Mouse (Mus musculus) retina, postnatal 1 day (tissue): ENCODE results near the gene Depdc1b.

Experiments
- DNase-seq: peaks from one replicate; pipeline ENCODE4 v3.0.0-alpha.2; 2012

The Depdc1b gene

DNA sequence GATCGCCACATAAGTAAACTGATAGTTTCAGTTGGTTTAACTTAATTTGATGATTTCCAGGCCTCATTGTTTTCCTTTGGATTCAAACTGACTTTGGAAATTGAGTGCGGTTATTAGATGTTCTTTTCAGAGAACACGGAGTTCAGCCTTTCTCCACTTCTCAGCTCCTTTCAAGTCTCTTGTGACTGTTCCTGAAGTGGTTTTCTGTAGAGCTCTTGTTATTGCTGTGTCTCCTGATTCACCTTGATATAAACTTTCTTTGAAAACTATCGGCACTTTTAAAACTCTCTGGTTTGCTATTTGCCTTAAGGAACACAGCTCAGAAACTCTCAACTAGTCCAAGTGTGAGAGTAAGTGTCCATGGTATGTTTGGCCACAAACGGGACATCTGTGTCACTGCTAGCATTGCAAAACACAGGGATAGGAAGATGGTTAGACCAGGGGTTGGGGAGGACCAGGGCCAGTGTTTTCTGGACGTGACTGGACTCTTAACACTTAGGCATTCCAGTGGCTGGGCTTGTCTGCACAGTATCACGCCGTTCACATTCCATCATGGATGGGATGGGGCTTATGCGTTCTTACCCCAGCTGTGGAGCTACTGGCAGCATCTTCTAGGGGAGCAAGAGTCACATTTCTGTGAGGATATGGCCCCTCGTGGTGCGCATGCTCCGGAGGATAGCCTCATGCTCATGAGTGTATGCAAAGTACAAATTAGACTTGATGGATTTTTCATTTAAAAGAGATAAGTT, 38.8 kb downstream of the Depdc1b start:
- no peak for DNase-seq

DNA sequence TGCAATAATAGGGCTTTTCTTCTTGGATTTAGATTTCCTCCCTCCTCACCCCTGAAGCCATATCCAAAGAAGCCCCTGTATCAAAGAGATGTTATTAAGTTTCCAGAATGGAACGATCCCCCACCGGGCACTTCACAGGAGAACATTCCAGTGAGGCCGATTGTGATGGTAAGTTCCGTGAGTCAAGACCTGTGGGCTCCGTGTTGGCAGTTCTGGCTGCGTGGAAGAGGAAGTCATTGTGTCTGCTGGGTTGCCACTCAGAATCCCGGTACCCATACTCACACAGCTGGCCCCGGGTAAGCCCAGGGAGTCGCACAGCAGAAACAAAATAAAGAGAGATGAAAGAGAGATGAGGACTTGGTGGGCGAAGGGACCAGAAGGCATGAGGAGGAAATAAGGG, 41.2 kb downstream of the Depdc1b start:
- no peak for DNase-seq

GRCm38 (mm10) chr13:108358228-108358627, 42.1 kb downstream of the Depdc1b start:
- peak; percentile 22 for DNase-seq

DNA sequence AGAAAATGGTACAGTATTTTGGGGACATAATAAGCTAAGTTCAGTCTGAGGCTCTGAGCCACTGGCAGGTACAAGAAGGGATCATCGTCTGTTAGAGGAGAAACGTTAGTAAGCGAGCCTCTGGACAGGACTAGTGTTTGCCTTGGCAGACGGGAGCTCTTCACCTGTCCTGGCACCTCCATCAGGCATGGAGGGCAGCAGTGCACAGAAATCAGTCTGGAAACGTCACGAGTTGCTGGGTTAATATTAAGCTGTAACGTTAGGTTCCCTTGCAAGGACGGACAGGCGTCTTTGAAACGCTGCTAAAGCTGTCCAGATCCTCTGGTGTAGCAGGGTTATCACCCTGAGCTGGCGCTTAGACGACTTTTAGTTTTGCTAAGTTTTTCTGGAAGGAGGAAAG, 51.4 kb downstream of the Depdc1b start:
- no peak for DNase-seq

DNA sequence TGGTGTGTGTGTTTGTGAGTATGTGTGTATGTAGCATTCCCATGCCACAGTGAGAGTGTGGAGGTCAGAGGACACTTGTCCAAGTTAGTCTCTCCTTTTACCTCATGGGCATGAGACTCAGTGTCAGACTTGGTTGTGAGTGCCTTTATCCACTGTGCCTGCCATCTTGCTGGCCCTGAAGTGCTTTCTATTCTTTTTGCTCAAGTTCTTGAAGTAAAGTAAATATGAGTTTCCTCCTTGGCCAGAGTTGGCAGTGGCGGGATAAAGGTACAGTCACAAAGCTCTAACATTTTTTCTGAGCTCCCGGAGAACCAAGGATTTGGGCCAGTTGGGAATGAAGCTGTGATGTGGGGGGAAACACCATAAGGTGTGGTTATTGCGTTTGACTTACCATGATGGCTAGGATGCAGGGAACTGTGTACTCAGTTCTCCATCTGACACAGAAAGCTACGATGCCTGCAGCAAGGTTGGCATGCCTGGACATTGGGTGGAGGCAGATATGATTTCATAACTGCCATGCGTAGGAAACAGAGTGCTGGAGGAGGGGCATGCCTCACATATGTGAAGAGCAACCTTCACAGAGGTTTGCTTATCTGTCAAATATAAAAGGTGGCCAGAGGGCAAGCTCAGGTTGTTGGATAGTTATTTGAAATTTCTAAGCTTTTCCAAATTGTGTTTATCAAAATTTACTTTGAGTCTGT, 54.3 kb downstream of the Depdc1b start:
- no peak for DNase-seq

DNA sequence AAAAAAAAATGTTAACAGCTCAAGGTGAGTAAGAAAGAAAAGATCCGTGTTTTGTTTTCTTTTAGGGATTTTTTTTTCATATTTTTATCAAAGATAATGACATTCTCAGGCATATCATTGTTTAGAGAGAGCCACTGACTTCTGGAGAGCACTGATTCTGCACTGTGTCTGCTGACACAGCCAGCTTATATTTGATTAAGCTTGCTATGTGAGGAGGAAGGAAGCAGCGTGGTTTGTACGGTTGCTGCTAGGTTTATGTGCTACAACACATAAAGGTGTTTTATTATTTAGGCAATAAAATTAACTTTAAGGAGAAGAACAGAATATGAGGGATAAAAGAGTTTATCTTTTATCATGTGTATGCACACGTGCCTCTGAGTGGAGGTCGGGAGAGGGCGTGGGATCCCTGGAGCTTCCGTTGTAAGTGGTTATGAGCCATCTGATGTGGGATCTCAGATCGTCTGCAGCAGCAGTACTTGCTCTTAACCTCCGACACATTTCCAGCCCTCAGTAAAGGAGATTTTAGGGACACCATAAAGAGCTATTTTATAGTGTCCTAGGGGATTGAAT, 55.3 kb downstream of the Depdc1b start:
- DNase-seq = no peak

- no peak for DNase-seq
Observed at GRCm38 (mm10) chr13:108373231-108373630, 57.1 kb downstream of the Depdc1b start.

DNA sequence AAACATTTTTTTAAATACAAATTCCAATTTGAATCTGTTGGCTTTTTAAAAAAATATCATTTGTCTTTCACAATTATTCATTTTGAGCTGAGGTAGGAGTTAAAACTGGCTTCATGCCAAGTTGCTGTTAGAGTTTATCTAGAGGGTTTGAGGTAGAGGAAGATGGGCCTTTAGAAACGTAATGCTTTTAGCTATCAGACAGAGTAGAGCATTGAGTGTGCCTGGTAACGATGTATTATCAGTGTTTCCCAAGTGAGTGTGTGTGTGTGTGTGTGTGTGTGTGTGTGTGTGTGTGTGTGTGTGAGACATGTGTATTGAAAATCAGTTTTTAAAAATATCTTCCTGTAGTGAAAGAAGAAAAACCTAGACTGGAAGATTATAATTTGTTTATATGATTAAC, 60.5 kb downstream of the Depdc1b start:
- no peak for DNase-seq

DNA sequence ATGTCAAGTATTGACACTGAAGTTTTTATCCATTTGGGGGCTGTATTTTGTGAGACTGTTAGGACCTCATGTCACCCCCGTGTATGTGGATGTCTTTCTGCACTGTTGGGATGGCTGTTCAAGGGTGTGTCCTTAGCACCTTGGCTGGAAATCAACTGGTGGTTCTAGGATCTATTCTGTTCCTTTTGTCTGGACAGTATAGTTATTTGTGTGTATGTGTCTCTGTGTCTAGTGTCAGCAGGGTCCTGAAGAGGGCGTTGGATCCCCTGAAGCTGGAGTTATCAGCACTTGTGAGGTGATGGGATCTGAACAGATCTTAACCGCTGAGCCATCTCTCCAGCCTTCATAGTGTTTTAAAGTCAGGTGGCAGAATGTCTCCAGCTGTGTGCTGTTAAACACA, 65.0 kb downstream of the Depdc1b start:
- DNase-seq = no peak

- DNase-seq = no peak
Observed at GRCm38 (mm10) chr13:108383051-108383450, 66.9 kb downstream of the Depdc1b start.

DNA sequence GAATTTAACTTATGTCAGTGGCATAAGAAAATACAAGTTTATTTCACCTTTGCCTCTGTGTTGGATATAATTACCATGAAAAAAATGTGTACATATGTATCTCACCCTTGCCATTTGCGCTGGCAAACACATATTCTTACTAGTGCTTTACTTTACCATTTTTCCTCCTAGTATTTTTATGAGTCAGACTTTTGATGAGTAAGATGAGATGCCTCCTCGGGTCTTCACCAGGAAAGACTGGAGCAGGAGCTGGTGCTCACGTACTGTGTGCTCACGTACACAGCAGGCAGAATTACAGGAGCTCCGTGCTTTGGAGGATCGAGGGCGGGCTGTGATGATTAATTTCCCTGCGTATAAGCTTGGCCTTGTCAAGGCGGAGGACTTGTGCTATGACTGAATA, 69.9 kb downstream of the Depdc1b start:
- no peak for DNase-seq

DNA sequence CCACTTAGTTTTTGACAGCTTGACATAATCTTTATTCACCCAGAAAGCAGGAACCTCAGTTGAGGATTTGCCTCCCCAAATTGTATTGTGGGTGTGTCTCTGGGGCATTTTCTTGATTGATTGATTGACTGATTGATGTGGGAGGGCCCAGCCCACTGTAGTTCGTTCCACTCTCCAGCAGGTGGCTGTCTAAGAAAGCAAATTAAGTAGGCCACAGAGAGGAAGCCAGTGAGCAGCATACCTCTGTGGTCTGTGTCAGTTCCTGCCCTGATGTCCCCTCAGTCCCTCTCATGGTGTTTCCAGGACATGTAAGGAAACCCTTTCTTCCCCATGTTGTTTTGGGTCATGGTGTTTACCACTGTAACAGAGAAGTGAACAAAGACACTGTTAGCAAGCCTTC, 74.4 kb downstream of the Depdc1b start:
- DNase-seq = peak; percentile 55

GRCm38 (mm10) chr13:108403197-108403596, 87.1 kb downstream of the Depdc1b start:
- DNase-seq = no peak

GRCm38 (mm10) chr13:108404372-108404771, 88.2 kb downstream of the Depdc1b start:
- DNase-seq = no peak

DNA sequence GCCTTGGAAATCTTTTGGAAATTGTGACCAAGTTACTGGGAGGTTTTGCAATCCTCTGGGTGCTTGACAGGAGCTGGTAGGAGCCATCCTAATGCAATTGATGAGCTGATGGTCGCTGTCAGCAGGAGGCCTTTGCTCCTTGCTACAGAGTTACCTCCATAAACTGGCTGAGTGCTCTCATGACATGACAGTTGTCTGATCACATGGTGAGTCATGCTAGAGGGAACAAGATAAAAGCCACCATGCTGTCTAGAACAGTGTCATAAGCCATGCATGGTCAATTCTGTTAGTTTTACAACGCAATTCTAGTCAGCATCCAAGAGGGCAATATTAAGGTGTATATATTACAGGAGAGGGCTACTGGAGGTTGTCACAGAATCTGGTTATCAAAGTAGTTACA, 99.3 kb downstream of the Depdc1b start:
- peak; percentile 33 for DNase-seq

DNA sequence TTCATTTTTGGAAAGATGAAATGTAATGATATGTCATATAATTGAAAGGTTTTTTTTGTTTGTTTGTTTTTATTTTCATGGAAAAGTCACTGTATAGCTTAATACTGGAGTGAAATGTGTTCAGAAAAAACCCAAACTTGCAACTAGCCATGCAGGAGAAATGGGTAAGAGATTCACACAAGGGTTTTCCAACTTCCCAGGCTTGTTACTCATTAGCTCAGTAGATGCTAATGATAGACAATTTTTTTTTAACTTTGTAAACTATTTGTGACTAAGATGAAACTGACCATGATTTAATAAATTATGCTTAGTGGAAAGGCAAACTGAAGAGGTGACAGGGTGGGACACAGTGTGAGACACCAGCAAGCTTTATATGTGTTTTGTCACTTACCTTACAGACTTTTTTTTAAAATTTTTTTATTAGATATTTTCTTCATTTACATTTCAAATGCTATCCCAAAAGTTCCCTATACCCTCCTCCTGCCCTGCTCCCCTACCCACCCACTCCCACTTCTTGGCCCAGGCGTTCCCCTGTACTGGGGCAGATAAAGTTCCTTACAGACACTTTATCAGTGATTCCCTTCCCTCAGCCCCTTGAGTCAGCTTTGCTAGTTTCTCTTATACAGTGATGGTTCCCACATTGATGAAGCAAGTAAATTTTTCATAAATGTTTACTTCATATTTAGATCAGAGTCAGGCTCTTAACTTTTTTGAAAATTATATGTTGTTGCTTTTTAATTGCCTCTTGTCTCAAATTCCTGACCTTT, 102.8 kb downstream of the Depdc1b start:
- no peak for DNase-seq

DNA sequence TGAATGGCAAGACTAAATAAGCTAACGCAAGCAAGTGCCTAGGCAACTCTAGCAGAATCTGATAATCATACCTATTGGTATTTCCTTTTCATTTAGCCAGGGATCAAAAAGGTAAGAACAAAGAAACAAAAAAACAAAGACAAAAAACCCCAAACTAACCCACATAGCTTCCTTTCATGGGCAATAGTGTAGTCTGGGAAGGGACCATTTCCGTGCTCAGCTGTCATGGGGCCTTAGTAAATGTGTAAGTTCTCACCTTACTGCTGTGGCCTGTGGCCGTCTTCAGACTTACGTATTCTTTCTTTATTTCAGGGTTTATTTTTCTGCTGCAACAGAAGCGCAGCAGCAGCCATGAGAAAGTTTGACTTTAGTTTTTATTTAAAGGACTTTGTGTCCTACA, 110.2 kb downstream of the Depdc1b start:
- no peak for DNase-seq

- no peak for DNase-seq
Observed at GRCm38 (mm10) chr13:108428809-108429208, 112.7 kb downstream of the Depdc1b start.

GRCm38 (mm10) chr13:108429623-108430022, 113.5 kb downstream of the Depdc1b start:
- no peak for DNase-seq

DNA sequence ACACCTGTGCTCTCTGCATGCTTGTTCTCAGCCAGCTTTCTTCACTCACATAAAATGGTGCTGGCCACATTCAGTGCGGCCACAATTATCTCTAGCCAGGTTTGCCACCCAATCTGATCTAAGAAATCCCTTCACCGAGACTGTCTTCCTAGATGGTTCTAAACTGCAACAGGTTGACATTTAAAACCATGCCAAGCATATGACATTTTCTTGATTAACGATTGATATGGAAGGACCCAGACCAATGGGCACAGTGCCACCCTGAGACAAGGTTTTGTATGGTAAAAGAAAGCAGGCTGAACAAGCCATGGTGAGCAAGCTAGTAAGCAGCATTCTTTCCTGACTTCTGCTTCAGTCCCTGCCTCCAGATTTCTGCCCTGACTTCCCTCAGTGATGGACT, 115.6 kb downstream of the Depdc1b start:
- DNase-seq = no peak

- no peak for DNase-seq
Observed at GRCm38 (mm10) chr13:108435687-108436086, 119.6 kb downstream of the Depdc1b start.

DNA sequence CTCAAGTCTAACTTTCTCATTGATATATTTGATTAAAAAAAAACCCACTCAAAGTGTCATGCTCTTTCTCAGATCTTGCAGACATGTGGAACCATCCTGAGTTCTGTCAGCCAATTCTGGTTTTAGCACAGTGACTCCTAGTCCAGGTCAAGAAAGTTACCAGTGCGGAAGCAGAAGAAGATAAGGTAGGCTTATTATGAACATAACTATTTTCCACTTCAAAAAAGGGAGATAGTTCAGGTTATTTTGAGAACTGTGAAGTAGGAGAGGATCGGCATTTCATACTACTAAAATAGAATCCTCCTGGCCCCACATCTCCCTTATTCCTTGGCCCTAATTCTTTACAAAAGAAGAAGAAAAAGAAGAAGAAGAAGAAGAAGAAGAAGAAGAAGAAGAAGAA, 121.3 kb downstream of the Depdc1b start:
- DNase-seq = no peak

DNA sequence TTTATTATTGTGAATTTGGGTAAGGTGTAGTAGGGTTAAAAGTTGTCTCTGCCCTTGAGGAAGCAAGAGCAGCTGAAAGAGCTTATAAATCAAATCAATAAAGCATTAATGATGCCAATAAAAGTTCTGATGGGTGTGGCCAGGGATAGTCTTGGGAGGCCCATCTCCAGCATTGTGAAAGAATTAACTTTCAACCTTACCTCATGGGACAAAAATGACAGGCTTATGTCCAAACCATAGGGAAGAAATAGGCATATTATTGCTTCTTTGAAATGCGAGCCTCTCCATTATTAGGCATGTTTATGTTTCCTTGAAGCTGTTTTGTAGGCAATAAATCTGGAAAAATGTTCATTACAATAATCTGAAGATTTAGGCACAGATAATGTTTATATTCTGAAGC, 122.9 kb downstream of the Depdc1b start:
- no peak for DNase-seq
